Mouse (Mus musculus) lung, embryonic 14.5 days (tissue): ENCODE data around the gene Onecut1. TPM values are rescaled to one million over a fixed set of nuclear protein-coding genes. Genes with fewer than 3 reads are reported as not detected.

Experiments
- ATAC-seq: fragments of 200-750 bp; cut with Nextera tagmentation; 2 replicates; pipeline ENCODE4 v1.8.0; 2017; ENCODE audit warnings: mild to moderate bottlenecking, moderate TSS enrichment, moderate library complexity; ENCODE audit not compliant: insufficient read depth
- DNase-seq: peaks from one replicate; pipeline ENCODE4 v3.0.0-alpha.2; 2015
- H3K27ac ChIP-seq: fragments of 300-500 bp; sonication (generic); 2 replicates; pipeline ENCODE4 v1.5.1; 2014; ENCODE audit warnings: low read depth, mild to moderate bottlenecking, moderate library complexity
- H3K27me3 ChIP-seq: fragments of 300-500 bp; sonication (generic); 2 replicates; pipeline ENCODE4 v1.6.1; 2014; ENCODE audit warnings: low read length, control low read depth; ENCODE audit not compliant: insufficient read depth
- H3K36me3 ChIP-seq: fragments of 300-500 bp; sonication (generic); 2 replicates; pipeline ENCODE4 v1.6.1; 2014; ENCODE audit warnings: control low read depth; ENCODE audit not compliant: insufficient read depth
- H3K4me1 ChIP-seq: fragments of 300-500 bp; sonication (generic); 2 replicates; pipeline ENCODE4 v1.6.1; 2014; ENCODE audit warnings: antibody characterized with exemption, control low read depth; ENCODE audit not compliant: insufficient read depth
- H3K4me2 ChIP-seq: fragments of 300-500 bp; sonication (generic); 2 replicates; pipeline ENCODE4 v1.6.1; 2014; ENCODE audit warnings: mild to moderate bottlenecking
- H3K4me3 ChIP-seq: fragments of 300-500 bp; sonication (generic); 2 replicates; pipeline ENCODE4 v1.5.1; 2014; ENCODE audit warnings: low read depth, low read length
- H3K9ac ChIP-seq: fragments of 300-500 bp; sonication (generic); 2 replicates; pipeline ENCODE4 v1.6.1; 2014
- H3K9me3 ChIP-seq: fragments of 300-500 bp; sonication (generic); 2 replicates; pipeline ENCODE4 v1.6.1; 2016; ENCODE audit warnings: low read depth, low read length, control low read depth
- CTCF ChIP-seq: IDR thresholded peaks from 2 replicates; pipeline ENCODE4 v1.5.1; 2016; ENCODE audit warnings: antibody characterized with exemption, low read depth
- WGBS: fragments of 180-500 bp; shearing (Covaris S2); extraction: QIAGEN DNeasy Blood & Tissue Kit; methylation state at CpG from one replicate; pipeline ENCODE4 v1.1.7; 2014; 5-methylcytosine and 5-hydroxymethylcytosine counted together
- polyA plus RNA-seq: library from polyadenylated mRNA; unstranded; fragments of >200 nt; fragmentation: Nextera tagmentation; extraction: Ambion mirVana; gene quantifications from 2 replicates; pipeline ENCODE4 v1.2.1, GENCODE M21; 2014

The Onecut1 gene
- polyA plus RNA-seq, 1 experiment from 2014 or later = not detected

- no peak for ATAC-seq
- no peak overlapping the region for H3K27ac ChIP-seq
- H3K36me3 ChIP-seq = no peaks in the 10 kb centered on the region
- H3K4me3 ChIP-seq = peak overlapping the region; percentile 32
- H3K4me1 ChIP-seq = no peaks in the 10 kb centered on the region
- WGBS = under 1% methylated on average over 46 of the region's 46 CpGs
- H3K27me3 ChIP-seq = peaks cover 82% of the 10 kb centered on the region
- peak; percentile 45 for DNase-seq
- H3K9ac ChIP-seq = no peak overlapping the region
- no peak for TF ChIP-seq CTCF
- peak overlapping the region; percentile 61 for H3K4me2 ChIP-seq
- no peaks in the 10 kb centered on the region for H3K9me3 ChIP-seq
Observed at GRCm38 (mm10) chr9:74848411-74849194, 13.1 kb upstream of the Onecut1 start.

GRCm38 (mm10) chr9:74849195-74849978 lies 12.3 kb upstream of the Onecut1 start:
- Histone ChIP-seq H3K4me1 (no peaks in the 10 kb centered on the region), H3K4me3 (peak overlapping the region; percentile 32), H3K27me3 (peaks cover 90% of the 10 kb centered on the region), H3K4me2 (peak overlapping the region; percentile 61), H3K9me3 (no peaks in the 10 kb centered on the region), H3K36me3 (no peaks in the 10 kb centered on the region), H3K27ac (no peak overlapping the region), H3K9ac (no peak overlapping the region)
- ATAC-seq (peak; percentile 31; the same call in 1 of the 2 replicates), DNase-seq (no peak)
- no peak for TF ChIP-seq CTCF
- 2% methylated on average over 52 of the region's 63 CpGs for WGBS

GRCm38 (mm10) chr9:74849979-74850780 lies 11.5 kb upstream of the Onecut1 start:
- H3K4me3 ChIP-seq = no peak overlapping the region
- no peaks in the 10 kb centered on the region for H3K36me3 ChIP-seq
- no peaks in the 10 kb centered on the region for H3K9me3 ChIP-seq
- no peak overlapping the region for H3K27ac ChIP-seq
- ATAC-seq (no peak), DNase-seq (no peak)
- peaks cover 98% of the 10 kb centered on the region for H3K27me3 ChIP-seq
- no peaks in the 10 kb centered on the region for H3K4me1 ChIP-seq
- H3K4me2 ChIP-seq = no peak overlapping the region
- H3K9ac ChIP-seq = no peak overlapping the region
- 4% methylated on average over 12 of the region's 12 CpGs for WGBS
- no peak for TF ChIP-seq CTCF

- H3K36me3 ChIP-seq = no peaks in the 10 kb centered on the region
- no peaks in the 10 kb centered on the region for H3K4me1 ChIP-seq
- peaks cover 99% of the 10 kb centered on the region for H3K27me3 ChIP-seq
- 9% methylated on average over 5 of the region's 5 CpGs for WGBS
- no peaks in the 10 kb centered on the region for H3K9me3 ChIP-seq
- ATAC-seq (no peak), DNase-seq (no peak)
- no peak overlapping the region for H3K4me3 ChIP-seq
- H3K27ac ChIP-seq = no peak overlapping the region
- no peak overlapping the region for H3K9ac ChIP-seq
- TF ChIP-seq CTCF = no peak
- H3K4me2 ChIP-seq = no peak overlapping the region
Observed at GRCm38 (mm10) chr9:74850781-74851145, 11.0 kb upstream of the Onecut1 start.

- Histone ChIP-seq H3K9ac (no peak overlapping the region), H3K4me2 (no peak overlapping the region), H3K27me3 (peaks cover 98% of the 10 kb centered on the region), H3K4me1 (no peaks in the 10 kb centered on the region), H3K9me3 (no peaks in the 10 kb centered on the region), H3K36me3 (no peaks in the 10 kb centered on the region), H3K27ac (no peak overlapping the region), H3K4me3 (no peak overlapping the region)
- no peak for ATAC-seq
- no peak for DNase-seq
- WGBS = 2% methylated on average over 5 of the region's 5 CpGs
- TF ChIP-seq CTCF = no peak
Observed at GRCm38 (mm10) chr9:74851601-74852000, 10.1 kb upstream of the Onecut1 start.

GRCm38 (mm10) chr9:74852361-74852760 lies 9.4 kb upstream of the Onecut1 start:
- Histone ChIP-seq H3K27me3 (peaks cover 98% of the 10 kb centered on the region), H3K4me2 (no peak overlapping the region), H3K27ac (no peak overlapping the region), H3K4me3 (no peak overlapping the region), H3K9me3 (no peaks in the 10 kb centered on the region), H3K4me1 (no peaks in the 10 kb centered on the region), H3K9ac (no peak overlapping the region), H3K36me3 (no peaks in the 10 kb centered on the region)
- 1% methylated on average over 4 of the region's 4 CpGs for WGBS
- no peak for TF ChIP-seq CTCF
- no peak for ATAC-seq
- no peak for DNase-seq
